Mouse (Mus musculus): ENCODE measurements around the gene 1700003F12Rik.
A peak's percentile ranks its signal among the peaks of the same experiment; 100 is the strongest.

Gene 1700003F12Rik

GRCm38 (mm10) chr2:154577744-154578067, 30.8 kb downstream of the 1700003F12Rik start:
- DNase-seq = no peak

GRCm38 (mm10) chr2:154580586-154580985, 33.7 kb downstream of the 1700003F12Rik start:
- no peak for DNase-seq

GRCm38 (mm10) chr2:154581421-154581820, 34.5 kb downstream of the 1700003F12Rik start:
- DNase-seq = no peak

GRCm38 (mm10) chr2:154583906-154584872, 37.3 kb downstream of the 1700003F12Rik start:
- no peak for DNase-seq

- DNase-seq = no peak
Measured at GRCm38 (mm10) chr2:154584931-154585601, 38.2 kb downstream of the 1700003F12Rik start.

GRCm38 (mm10) chr2:154586405-154586804, 39.5 kb downstream of the 1700003F12Rik start:
- peak; percentile 74 for DNase-seq

GRCm38 (mm10) chr2:154589051-154589450, 42.2 kb downstream of the 1700003F12Rik start:
- DNase-seq = no peak

GRCm38 (mm10) chr2:154591239-154591638, 44.4 kb downstream of the 1700003F12Rik start:
- DNase-seq = no peak

GRCm38 (mm10) chr2:154593025-154593424, 46.1 kb downstream of the 1700003F12Rik start:
- DNase-seq = peak; percentile 69

- DNase-seq = no peak
Measured at GRCm38 (mm10) chr2:154595775-154596174, 48.9 kb downstream of the 1700003F12Rik start.

GRCm38 (mm10) chr2:154597399-154597798, 50.5 kb downstream of the 1700003F12Rik start:
- DNase-seq = no peak

Data from thymus, postnatal 25 days (tissue).